Mouse (Mus musculus) midbrain, embryonic 12.5 days (tissue): Measurements from ENCODE around the gene Bhlha9. TPM values are rescaled to one million over a fixed set of nuclear protein-coding genes. Genes with fewer than 3 reads are reported as not detected.

Experiments
- ATAC-seq: fragments of 200-750 bp; cut with Nextera tagmentation; 2 replicates; pipeline ENCODE4 v1.8.0; 2017; ENCODE audit warnings: low read depth, moderate TSS enrichment, moderate library complexity; ENCODE audit not compliant: low FRiP score
- H3K27ac ChIP-seq: fragments of 300-500 bp; sonication (generic); replicated peaks from 2 replicates; pipeline ENCODE4 v1.5.1; 2016; ENCODE audit warnings: mild to moderate bottlenecking
- H3K27me3 ChIP-seq: fragments of 300-500 bp; sonication (generic); 2 replicates; pipeline ENCODE4 v1.6.1; 2016; ENCODE audit warnings: mild to moderate bottlenecking
- H3K36me3 ChIP-seq: fragments of 300-500 bp; sonication (generic); 2 replicates; pipeline ENCODE4 v1.6.1; 2016
- H3K4me1 ChIP-seq: fragments of 300-500 bp; sonication (generic); 2 replicates; pipeline ENCODE4 v1.6.1; 2016
- H3K4me2 ChIP-seq: fragments of 300-500 bp; sonication (generic); replicated peaks from 2 replicates; pipeline ENCODE4 v1.6.1; 2016; ENCODE audit warnings: mild to moderate bottlenecking, moderate library complexity
- H3K4me3 ChIP-seq: fragments of 300-500 bp; sonication (generic); 2 replicates; pipeline ENCODE4 v1.5.1; 2016; ENCODE audit warnings: mild to moderate bottlenecking
- H3K9ac ChIP-seq: fragments of 300-500 bp; sonication (generic); replicated peaks from 2 replicates; pipeline ENCODE4 v1.6.1; 2016; ENCODE audit warnings: mild to moderate bottlenecking, moderate library complexity
- H3K9me3 ChIP-seq: fragments of 300-500 bp; sonication (generic); 2 replicates; pipeline ENCODE4 v1.6.1; 2016; ENCODE audit warnings: mild to moderate bottlenecking
- WGBS: fragments of 180-500 bp; shearing (Covaris S2); methylation state at CpG from one replicate; pipeline ENCODE4 v1.1.7; 2016; 5-methylcytosine and 5-hydroxymethylcytosine counted together
- polyA plus RNA-seq: library from polyadenylated mRNA; unstranded; fragments of >200 nt; fragmentation: Nextera tagmentation; extraction: Ambion mirVana; gene quantifications from 2 replicates; pipeline ENCODE4 v1.2.1, GENCODE M21; 2016

Gene Bhlha9
- polyA plus RNA-seq: not detected in 2 replicates

GRCm38 (mm10) chr11:76671871-76672475 is at the start of gene Bhlha9:
TSS of gene Bhlha9 (plus strand) at chr11:76672470.
- WGBS: 60% methylated on average over 15 of the region's 15 CpGs
- peak within 1 kb of the TSS; percentile 43; the same call in 1 of the 2 replicates for H3K9ac ChIP-seq

DNA sequence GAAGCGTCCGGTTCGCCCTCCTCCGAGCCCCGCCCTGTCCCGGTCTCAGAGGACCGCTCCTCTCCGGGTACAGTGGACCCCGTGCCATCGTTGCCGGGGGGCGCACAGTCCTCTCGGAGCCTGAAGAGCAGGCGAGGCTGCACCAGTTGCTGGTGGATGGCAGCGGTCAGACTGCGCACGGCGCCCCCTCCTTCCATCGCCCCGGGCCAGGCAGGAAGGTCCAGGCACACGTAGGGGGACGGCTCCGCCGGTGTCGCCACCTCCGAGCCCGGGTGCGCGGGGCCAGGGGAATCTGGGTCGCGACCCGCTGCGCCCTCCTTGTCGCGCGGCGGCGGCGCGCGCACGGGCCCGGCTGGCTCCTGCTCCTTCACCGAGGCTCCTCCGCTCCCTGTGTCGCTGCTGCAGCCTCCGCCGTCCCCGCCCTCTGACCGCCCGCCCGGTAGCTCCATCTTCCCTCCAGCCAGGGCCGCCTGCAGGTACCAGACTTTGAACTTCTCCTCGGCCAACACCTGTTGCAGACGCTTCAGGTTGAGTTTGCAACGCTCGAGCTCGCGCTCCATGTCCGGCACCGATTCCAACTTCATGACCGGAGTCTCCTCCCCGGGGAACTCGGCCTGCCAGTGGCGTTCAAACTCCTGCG is 49.6 kb upstream of the Bhlha9 start:
- peaks cover 21% of the 10 kb centered on the region for H3K4me1 ChIP-seq
- ATAC-seq: no peak
- no peaks in the 10 kb centered on the region for H3K9me3 ChIP-seq
- WGBS: under 1% methylated on average over 65 of the region's 66 CpGs
- peaks cover 55% of the 10 kb centered on the region for H3K27me3 ChIP-seq
- peak overlapping the region; percentile 95 for H3K4me2 ChIP-seq
- H3K4me3 ChIP-seq: peak overlapping the region; percentile 60
- H3K27ac ChIP-seq: no peak overlapping the region
- H3K9ac ChIP-seq: peak overlapping the region; percentile 59
- H3K36me3 ChIP-seq: no peaks in the 10 kb centered on the region

More at GRCm38 (mm10) chr11:76671871-76672475, at the start of gene Bhlha9:
- Histone ChIP-seq H3K9me3 (no peaks in the 10 kb centered on the region), H3K4me2 (peak within 1 kb of the TSS; percentile 54), H3K4me1 (peaks cover 8% of the 10 kb centered on the region; the same call in 1 of the 2 replicates), H3K27me3 (peaks cover 86% of the 10 kb centered on the region), H3K4me3 (peak within 1 kb of the TSS; percentile 36), H3K27ac (no peak within 1 kb of the TSS), H3K36me3 (no peaks in the 10 kb centered on the region)
- no peak for ATAC-seq

- peak overlapping the region; percentile 60 for H3K4me3 ChIP-seq
- peaks cover 55% of the 10 kb centered on the region for H3K27me3 ChIP-seq
- H3K27ac ChIP-seq: no peak overlapping the region
- peak overlapping the region; percentile 95 for H3K4me2 ChIP-seq
- under 1% methylated on average over 65 of the region's 72 CpGs for WGBS
- peaks cover 21% of the 10 kb centered on the region for H3K4me1 ChIP-seq
- H3K36me3 ChIP-seq: no peaks in the 10 kb centered on the region
- peak; percentile 80 for ATAC-seq
- peak overlapping the region; percentile 59 for H3K9ac ChIP-seq
- H3K9me3 ChIP-seq: no peaks in the 10 kb centered on the region
Measured at GRCm38 (mm10) chr11:76623206-76623961, 48.9 kb upstream of the Bhlha9 start.

DNA sequence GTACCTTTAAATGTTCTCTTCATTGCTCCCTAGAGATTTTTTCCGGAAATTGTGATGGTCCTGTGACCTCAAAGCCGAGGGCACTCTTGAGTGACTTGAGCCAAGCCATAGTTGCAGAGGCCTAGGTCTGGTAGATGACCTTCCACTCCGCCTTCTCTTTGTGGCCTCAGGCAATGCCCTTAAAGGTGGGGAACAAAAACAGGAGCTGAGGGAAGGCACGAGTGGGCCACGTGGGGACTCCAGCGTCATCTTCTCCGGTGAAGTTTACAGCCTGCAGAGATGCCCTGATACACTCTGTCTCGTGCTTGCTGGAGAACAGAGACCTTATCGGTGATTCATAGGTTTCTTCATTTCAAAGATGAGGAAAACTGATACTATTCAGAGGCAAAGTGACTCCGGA is 48.2 kb upstream of the Bhlha9 start:
- Histone ChIP-seq H3K9ac (no peak overlapping the region), H3K4me1 (peaks cover 21% of the 10 kb centered on the region), H3K27ac (no peak overlapping the region), H3K36me3 (no peaks in the 10 kb centered on the region), H3K27me3 (peaks cover 55% of the 10 kb centered on the region), H3K9me3 (no peaks in the 10 kb centered on the region), H3K4me2 (peak overlapping the region; percentile 95; the same call in 1 of the 2 replicates), H3K4me3 (no peak overlapping the region)
- 63% methylated on average over 10 of the region's 10 CpGs for WGBS
- no peak for ATAC-seq

GRCm38 (mm10) chr11:76624881-76625280 is 47.4 kb upstream of the Bhlha9 start:
- H3K27me3 ChIP-seq: peaks cover 52% of the 10 kb centered on the region
- WGBS: 85% methylated on average over 3 of the region's 3 CpGs
- H3K9ac ChIP-seq: no peak overlapping the region
- no peaks in the 10 kb centered on the region for H3K36me3 ChIP-seq
- peaks cover 21% of the 10 kb centered on the region for H3K4me1 ChIP-seq
- no peak overlapping the region for H3K27ac ChIP-seq
- H3K4me2 ChIP-seq: no peak overlapping the region
- ATAC-seq: no peak
- no peak overlapping the region for H3K4me3 ChIP-seq
- no peaks in the 10 kb centered on the region for H3K9me3 ChIP-seq

DNA sequence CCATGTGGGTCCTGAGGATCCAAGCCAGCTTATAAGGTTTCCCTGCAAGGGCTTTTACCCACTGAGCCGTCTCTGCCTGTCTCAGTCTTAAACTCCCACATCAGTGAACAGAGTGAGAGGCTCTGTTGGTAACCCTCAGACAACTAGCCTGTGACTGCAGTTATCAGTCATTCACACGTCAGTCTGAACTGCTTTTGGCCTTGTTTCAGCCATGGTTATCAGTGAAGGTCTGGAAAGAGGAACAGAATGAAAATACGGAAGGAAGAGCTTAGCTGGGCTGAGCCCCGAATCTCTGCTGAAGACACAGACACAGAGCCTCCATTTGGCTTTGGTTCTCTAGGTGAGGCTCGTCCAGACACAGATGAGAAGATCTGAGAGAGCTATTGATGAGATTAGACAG is 43.7 kb upstream of the Bhlha9 start:
- Histone ChIP-seq H3K9ac (no peak overlapping the region), H3K4me3 (no peak overlapping the region), H3K27me3 (peaks cover 18% of the 10 kb centered on the region), H3K27ac (no peak overlapping the region), H3K36me3 (no peaks in the 10 kb centered on the region), H3K9me3 (no peaks in the 10 kb centered on the region), H3K4me1 (peaks cover 2% of the 10 kb centered on the region), H3K4me2 (no peak overlapping the region)
- 73% methylated on average over 5 of the region's 5 CpGs for WGBS
- ATAC-seq: no peak

GRCm38 (mm10) chr11:76630023-76630422 is 42.2 kb upstream of the Bhlha9 start:
- H3K9ac ChIP-seq: no peak overlapping the region
- peaks cover 4% of the 10 kb centered on the region; the same call in 1 of the 2 replicates for H3K27me3 ChIP-seq
- H3K4me1 ChIP-seq: no peaks in the 10 kb centered on the region
- no peaks in the 10 kb centered on the region for H3K36me3 ChIP-seq
- no peak overlapping the region for H3K27ac ChIP-seq
- no peak overlapping the region for H3K4me3 ChIP-seq
- H3K9me3 ChIP-seq: no peaks in the 10 kb centered on the region
- ATAC-seq: no peak
- H3K4me2 ChIP-seq: no peak overlapping the region
- 44% methylated on average over 2 of the region's 2 CpGs for WGBS

DNA sequence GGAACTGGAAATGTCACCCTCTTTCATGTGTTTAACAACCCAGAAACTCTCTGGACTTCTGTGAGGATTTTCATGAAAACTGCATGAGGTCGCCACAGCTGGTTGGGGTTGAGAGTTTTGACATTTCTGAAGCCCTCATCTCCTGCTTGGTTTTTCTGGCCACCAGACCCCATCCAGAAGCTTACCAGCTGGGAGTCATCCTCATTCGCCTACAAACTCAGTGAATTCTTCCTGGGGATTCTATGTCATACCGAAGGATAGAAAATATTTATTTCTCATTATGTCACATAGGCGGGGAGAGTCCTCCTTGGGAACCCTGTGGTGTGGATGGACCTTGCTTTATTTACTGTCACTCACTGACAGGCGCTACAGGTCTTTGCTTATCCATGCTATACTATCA is 41.8 kb upstream of the Bhlha9 start:
- no peak overlapping the region for H3K4me3 ChIP-seq
- WGBS: 86% methylated on average over 5 of the region's 5 CpGs
- no peak for ATAC-seq
- no peak overlapping the region for H3K9ac ChIP-seq
- peaks cover 1% of the 10 kb centered on the region; the same call in 1 of the 2 replicates for H3K27me3 ChIP-seq
- H3K36me3 ChIP-seq: no peaks in the 10 kb centered on the region
- H3K27ac ChIP-seq: no peak overlapping the region
- no peak overlapping the region for H3K4me2 ChIP-seq
- no peaks in the 10 kb centered on the region for H3K9me3 ChIP-seq
- H3K4me1 ChIP-seq: no peaks in the 10 kb centered on the region

GRCm38 (mm10) chr11:76639269-76639985 is 32.8 kb upstream of the Bhlha9 start:
- Histone ChIP-seq H3K9ac (no peak overlapping the region), H3K36me3 (no peaks in the 10 kb centered on the region), H3K9me3 (no peaks in the 10 kb centered on the region), H3K4me1 (peaks cover under 1% of the 10 kb centered on the region; the same call in 1 of the 2 replicates), H3K4me3 (no peak overlapping the region), H3K27me3 (no peaks in the 10 kb centered on the region), H3K27ac (no peak overlapping the region), H3K4me2 (no peak overlapping the region)
- no peak for ATAC-seq
- 87% methylated on average over 17 of the region's 17 CpGs for WGBS

DNA sequence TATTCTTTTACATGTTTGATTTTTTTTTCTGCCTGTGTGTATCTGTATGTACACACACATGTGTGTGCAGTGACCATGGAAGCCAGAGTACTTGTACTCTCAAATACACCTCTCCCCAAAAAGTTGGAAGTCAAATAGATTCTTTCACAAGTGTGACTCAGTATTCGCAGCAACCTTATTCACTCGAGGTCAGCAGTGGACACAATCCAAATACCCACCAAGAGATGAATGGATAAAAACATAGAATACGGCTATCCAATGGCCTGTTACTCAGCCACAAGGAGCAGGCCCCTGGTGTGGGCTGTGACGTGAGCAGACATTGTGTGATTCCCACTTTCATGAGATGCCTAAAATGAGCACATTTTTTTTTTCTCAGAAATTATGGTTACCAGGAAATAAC is 32.0 kb upstream of the Bhlha9 start:
- WGBS: 81% methylated on average over 4 of the region's 4 CpGs

DNA sequence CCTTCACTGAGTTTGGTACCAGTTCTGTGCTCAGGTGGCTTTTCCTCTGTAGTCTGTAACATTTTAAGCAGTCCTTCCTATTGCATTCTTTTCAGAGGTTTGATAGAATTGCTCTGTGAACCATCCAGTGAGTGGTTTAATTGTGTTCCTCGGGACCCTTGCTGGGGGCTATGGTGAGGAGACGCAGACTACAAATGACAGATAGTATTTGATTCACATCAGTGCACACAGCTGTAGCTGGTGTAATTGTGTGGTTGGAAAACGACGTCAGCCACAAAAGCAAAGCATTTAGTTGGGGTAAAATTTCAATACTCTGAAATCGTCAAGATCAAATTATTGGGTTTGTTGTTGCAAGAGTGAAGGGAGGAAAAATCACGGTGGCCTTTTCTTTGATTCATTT is 28.0 kb upstream of the Bhlha9 start:
- Histone ChIP-seq H3K9ac (no peak overlapping the region), H3K36me3 (no peaks in the 10 kb centered on the region), H3K9me3 (no peaks in the 10 kb centered on the region), H3K4me3 (no peak overlapping the region), H3K27me3 (peaks cover 19% of the 10 kb centered on the region; the same call in 1 of the 2 replicates), H3K4me1 (peaks cover 33% of the 10 kb centered on the region), H3K27ac (peak overlapping the region; percentile 64; the same call in 1 of the 2 replicates), H3K4me2 (no peak overlapping the region)
- 43% methylated on average over 6 of the region's 6 CpGs for WGBS
- ATAC-seq: no peak

More for the DNA sequence above, 32.0 kb upstream of the Bhlha9 start:
- no peak overlapping the region for H3K27ac ChIP-seq
- H3K9me3 ChIP-seq: no peaks in the 10 kb centered on the region
- peaks cover 9% of the 10 kb centered on the region; the same call in 1 of the 2 replicates for H3K4me1 ChIP-seq
- no peak for ATAC-seq
- H3K27me3 ChIP-seq: peaks cover 3% of the 10 kb centered on the region; the same call in 1 of the 2 replicates
- H3K36me3 ChIP-seq: no peaks in the 10 kb centered on the region
- H3K4me2 ChIP-seq: no peak overlapping the region
- no peak overlapping the region for H3K9ac ChIP-seq
- H3K4me3 ChIP-seq: no peak overlapping the region
